Mouse (Mus musculus): ENCODE results near the gene Frrs1l. TPM values are rescaled to one million over a fixed set of nuclear protein-coding genes. Genes with fewer than 3 reads are reported as not detected.
A peak's percentile ranks its signal among the peaks of the same experiment; 100 is the strongest.

Frrs1l gene
- polyA plus RNA-seq, 1 experiment from 2014 or later = 2.2 TPM

- Histone ChIP-seq H3K4me1 (replicated peaks) (peaks cover 30% of the 10 kb centered on the region), H3K27me3 (no peaks in the 10 kb centered on the region), H3K9me3 (no peaks in the 10 kb centered on the region), H3K36me3 (peaks cover 59% of the 10 kb centered on the region), H3K9ac (replicated peaks) (no peak overlapping the region), H3K4me3 (replicated peaks) (no peak overlapping the region), H3K4me2 (no peak overlapping the region), H3K27ac (no peak overlapping the region)
- ATAC-seq (ENCODE audit: insufficient number of reproducible peaks, insufficient read depth, low FRiP score, low TSS enrichment, low read depth) = no peak
- 91% methylated on average over 7 of the region's 7 CpGs for WGBS
These were observed 77.7 kb downstream of the Frrs1l start for GRCm38 (mm10) chr4:56912382-56913001.

DNA sequence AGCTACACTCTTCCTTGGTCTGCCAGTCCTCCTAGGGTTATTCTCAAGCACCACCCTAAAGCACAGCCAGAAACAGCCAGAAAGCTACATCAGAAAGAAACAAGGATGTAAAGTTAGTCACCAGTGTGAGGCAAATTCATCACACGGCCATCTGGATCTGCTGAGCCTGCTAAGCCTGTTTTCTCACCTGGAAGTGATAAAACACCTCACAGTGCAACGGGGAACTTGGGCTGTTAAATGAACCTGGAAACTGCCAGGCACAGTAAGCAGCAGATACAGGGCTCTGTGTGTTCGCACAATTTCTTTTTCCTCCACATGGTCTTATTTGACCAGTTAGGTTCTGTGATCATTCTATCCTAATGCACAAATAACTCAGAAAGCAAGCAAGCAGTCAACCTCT is 80.6 kb downstream of the Frrs1l start:
- no peak overlapping the region for H3K4me3 ChIP-seq (replicated peaks)
- H3K36me3 ChIP-seq = peaks cover 68% of the 10 kb centered on the region
- peaks cover 30% of the 10 kb centered on the region for H3K4me1 ChIP-seq (replicated peaks)
- 21% methylated on average over 3 of the region's 3 CpGs for WGBS
- no peak overlapping the region for H3K4me2 ChIP-seq
- no peak overlapping the region for H3K9ac ChIP-seq (replicated peaks)
- peak overlapping the region; percentile 78 for H3K27ac ChIP-seq
- H3K9me3 ChIP-seq = no peaks in the 10 kb centered on the region
- peak; percentile 81 for ATAC-seq (ENCODE audit: insufficient number of reproducible peaks, insufficient read depth, low FRiP score, low TSS enrichment, low read depth)
- H3K27me3 ChIP-seq = no peaks in the 10 kb centered on the region

DNA sequence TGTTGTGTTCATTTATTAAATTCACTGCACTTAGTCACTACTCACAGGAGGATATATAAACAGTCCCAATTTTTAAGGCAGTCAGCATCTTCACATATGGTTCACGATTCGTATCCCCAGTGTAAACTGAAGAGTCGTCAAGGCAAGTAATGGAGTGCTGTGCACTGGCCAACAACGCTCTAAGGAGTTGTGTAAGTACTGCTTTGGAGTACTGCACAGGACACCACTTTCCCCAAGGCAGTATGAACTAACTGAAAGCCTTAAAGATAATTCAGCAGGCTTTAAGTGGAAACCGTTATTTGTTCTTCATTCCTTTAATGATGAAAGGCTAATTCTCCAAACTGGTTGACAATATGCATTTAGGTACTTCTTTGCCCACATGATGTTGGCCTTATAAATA is 82.5 kb downstream of the Frrs1l start:
- Histone ChIP-seq H3K27ac (no peak overlapping the region), H3K4me1 (replicated peaks) (peaks cover 21% of the 10 kb centered on the region), H3K9me3 (no peaks in the 10 kb centered on the region), H3K36me3 (peaks cover 80% of the 10 kb centered on the region), H3K27me3 (no peaks in the 10 kb centered on the region), H3K4me2 (no peak overlapping the region), H3K9ac (replicated peaks) (no peak overlapping the region), H3K4me3 (replicated peaks) (no peak overlapping the region)
- 90% methylated on average over 5 of the region's 5 CpGs for WGBS
- ATAC-seq (ENCODE audit: insufficient number of reproducible peaks, insufficient read depth, low FRiP score, low TSS enrichment, low read depth) = no peak

Other genes with a start within 250 kb of the Frrs1l start
- 0.19 TPM in 1 of 2 replicates, not detected in the other for gene Actl7b, start 248.9 kb downstream of the Frrs1l start, polyA plus RNA-seq (2016; fragmentation: Nextera tagmentation; extraction: Ambion mirVana)
- not detected in 2 replicates for gene Actl7a, start 247.0 kb downstream of the Frrs1l start, polyA plus RNA-seq (2016; fragmentation: Nextera tagmentation; extraction: Ambion mirVana)
- gene Elp1, start 188.1 kb downstream of the Frrs1l start, polyA plus RNA-seq (2016; fragmentation: Nextera tagmentation; extraction: Ambion mirVana) = 78.4 and 87.6 TPM in 2 replicates
- 21.0 and 24.7 TPM in 2 replicates for gene Fam206a, start 188.0 kb downstream of the Frrs1l start, polyA plus RNA-seq (2016; fragmentation: Nextera tagmentation; extraction: Ambion mirVana)
- gene Ctnnal1, start 125.2 kb downstream of the Frrs1l start, polyA plus RNA-seq (2016; fragmentation: Nextera tagmentation; extraction: Ambion mirVana) = 40.2 and 40.4 TPM in 2 replicates
- gene Tmem245, start 43.0 kb downstream of the Frrs1l start, polyA plus RNA-seq (2016; fragmentation: Nextera tagmentation; extraction: Ambion mirVana) = 14.0 and 14.6 TPM in 2 replicates
- 2.2 and 2.4 TPM in 2 replicates for gene Epb41l4b, start 153.0 kb upstream of the Frrs1l start, polyA plus RNA-seq (2016; fragmentation: Nextera tagmentation; extraction: Ambion mirVana)